Mouse (Mus musculus) naive thymus-derived CD4-positive, alpha-beta T cell, adult 2 months (primary cell): ENCODE data around the gene Kcnh6.

Experiments used
- DNase-seq: peaks from one replicate; pipeline ENCODE4 v3.0.0-alpha.2; 2011; ENCODE audit warnings: low read depth

The Kcnh6 gene

DNA sequence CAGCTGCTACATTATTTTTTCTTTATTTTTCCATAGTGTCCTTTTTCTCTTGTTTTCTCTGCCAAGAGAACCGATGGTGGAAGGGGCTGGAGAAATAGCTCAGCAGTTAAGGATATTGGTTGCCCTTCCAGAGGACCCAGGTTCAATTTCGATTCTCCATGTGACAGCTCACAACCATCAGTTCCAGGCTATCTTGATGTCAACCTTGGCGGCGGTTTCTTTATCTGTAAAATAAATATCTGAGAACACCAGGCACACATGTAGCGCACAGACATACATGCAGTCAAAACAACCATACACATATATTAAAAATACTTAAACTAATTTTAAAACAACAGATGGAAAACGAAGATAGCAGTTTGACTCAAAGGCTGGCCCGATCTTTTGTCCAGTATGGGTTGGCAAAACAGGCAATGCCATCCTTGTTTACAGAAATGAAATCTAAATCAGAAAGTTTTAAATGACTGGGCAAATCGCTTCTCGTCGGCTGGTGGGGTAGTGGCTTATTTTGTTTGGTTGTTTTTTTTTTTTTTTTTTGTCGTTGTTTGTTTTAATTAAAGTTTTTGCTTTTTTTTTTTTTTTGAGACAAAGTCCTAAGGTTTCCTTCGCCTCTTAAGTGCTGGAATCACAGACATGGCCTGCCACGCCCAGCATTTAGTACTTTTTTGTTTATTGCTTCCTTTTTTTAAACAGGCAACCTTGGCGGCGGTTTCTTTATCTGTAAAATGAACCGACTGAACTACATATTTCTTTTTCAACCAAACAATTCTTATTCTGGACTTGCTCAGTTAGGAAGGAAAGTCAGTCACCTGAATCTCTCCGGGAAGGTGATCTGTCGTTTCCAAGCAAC is 57.4 kb downstream of the Kcnh6 start:
- peak; percentile 25 for DNase-seq

- peak; percentile 95 for DNase-seq
Measured at GRCm38 (mm10) chr11:106065923-106066571, 58.1 kb downstream of the Kcnh6 start, which contains the start of gene Taco1. Gene Taco1, plus strand, starts transcription at chr11:106066061.

DNA sequence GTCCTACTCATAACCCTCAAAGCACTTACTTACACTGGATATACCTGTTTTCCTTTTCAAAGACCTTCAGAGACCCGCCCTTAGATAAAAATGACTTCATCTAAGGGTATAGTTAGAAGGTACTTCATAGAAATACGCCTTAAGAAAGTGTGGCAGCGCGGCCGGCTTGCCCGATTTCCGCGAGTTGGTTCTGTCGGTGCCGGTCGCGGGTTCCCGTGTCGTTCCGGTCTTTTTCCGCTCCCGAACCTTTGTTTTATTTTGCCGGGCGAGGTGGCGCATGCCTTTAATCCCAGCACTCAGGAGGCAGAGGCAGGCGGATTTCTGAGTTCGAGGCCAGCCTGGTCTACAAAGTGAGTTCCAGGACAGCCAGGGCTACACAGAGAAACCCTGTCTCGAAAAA is 58.7 kb downstream of the Kcnh6 start:
- DNase-seq = peak; percentile 96

DNA sequence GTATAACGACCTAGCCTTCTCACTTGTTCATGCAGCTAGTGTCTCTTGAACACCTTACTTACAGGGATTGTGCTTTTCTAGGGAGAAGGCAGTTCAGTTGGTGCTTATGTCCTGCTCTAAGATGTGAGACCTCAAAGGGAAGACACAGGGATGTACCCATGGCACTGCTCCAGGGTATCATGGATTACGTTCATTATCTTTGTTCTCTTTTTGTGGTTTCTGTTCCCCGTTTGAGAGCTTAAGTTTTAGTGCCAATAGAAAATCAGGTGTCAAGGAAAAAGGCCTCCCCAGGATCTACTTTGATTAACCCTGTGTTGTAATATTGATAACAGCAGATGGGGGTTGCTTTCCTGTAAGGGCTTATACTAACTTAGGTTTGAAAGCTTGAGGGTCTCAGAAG is 65.8 kb downstream of the Kcnh6 start:
- DNase-seq = no peak

DNA sequence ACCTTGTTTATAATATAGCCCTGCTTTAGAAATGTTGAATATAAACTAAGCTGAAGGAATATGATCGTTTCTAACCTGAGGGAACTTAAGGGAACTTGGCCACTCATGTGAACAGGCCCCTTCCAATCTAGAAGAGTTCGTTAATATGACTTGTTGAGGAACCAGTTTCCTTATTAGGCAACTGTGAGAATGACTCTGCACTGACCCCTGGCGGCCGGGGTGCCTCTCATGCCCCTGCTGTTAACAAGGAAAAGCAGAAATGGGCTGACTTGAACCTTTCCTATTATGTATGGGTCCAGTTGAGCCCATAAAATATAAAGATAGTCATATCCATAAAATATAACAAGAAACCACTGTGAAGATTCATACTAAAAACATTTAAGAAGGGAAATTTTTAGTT is 68.4 kb downstream of the Kcnh6 start:
- peak; percentile 91 for DNase-seq
